Mouse (Mus musculus): ENCODE results near the gene Ppp1r9b.

The Ppp1r9b gene

DNA sequence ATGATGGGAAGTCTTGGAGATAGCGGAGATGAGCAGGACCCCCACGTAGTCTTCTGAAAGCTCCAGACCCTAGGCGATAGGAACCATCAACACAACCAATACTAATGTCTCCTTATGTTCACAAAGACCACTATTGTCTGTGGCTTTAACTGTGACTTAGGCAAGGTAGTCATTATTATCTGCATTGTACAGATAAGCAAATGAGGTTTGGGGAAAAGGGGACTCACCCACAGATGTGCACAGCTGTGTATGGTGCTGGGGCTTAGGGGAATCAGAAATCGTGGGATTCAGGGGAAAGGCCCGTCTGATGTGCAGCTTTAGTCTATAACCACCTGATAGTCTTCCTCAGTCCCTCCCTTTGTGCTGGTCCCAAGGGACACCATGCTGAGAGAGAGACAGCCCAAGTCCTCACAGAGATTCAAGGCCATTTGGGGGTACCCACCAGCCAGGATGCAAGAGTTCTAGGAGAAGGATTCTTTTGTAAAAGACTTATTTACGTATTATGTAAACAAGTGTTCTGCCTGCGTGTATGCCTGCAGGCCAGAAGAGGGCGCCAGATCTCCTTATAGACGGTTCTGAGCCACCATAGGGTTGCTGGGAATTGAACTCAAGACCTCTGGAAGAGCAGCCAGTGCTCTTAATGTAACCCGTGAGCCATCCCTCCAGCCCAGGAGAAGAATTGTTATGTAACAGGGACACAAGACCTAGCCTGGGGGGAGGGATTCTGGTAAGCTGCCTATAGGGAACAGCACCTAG, 31.6 kb downstream of the Ppp1r9b start:
- DNase-seq (ENCODE audit: low spot score in 2 of 2), result no peak

DNA sequence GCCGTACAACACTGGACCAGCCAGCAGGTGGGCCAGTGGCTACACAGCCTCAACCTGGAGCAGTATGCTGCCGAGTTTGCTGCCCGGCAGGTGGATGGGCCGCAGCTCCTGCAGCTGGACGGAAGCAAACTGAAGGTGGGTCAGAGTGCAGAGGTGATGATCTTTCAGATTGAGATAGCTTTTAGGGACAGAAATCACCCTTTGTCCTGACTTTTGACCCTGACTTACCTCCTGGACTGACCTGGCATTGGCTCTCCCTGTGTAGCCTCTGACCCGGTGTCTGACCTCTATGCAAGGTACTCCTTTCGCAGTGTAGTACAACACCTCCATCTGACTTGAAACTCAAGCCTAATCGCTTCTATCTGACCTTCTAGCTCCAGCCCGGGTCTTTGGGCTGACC, 32.6 kb downstream of the Ppp1r9b start:
- DNase-seq (ENCODE audit: low spot score in 2 of 2), result no peak

DNA sequence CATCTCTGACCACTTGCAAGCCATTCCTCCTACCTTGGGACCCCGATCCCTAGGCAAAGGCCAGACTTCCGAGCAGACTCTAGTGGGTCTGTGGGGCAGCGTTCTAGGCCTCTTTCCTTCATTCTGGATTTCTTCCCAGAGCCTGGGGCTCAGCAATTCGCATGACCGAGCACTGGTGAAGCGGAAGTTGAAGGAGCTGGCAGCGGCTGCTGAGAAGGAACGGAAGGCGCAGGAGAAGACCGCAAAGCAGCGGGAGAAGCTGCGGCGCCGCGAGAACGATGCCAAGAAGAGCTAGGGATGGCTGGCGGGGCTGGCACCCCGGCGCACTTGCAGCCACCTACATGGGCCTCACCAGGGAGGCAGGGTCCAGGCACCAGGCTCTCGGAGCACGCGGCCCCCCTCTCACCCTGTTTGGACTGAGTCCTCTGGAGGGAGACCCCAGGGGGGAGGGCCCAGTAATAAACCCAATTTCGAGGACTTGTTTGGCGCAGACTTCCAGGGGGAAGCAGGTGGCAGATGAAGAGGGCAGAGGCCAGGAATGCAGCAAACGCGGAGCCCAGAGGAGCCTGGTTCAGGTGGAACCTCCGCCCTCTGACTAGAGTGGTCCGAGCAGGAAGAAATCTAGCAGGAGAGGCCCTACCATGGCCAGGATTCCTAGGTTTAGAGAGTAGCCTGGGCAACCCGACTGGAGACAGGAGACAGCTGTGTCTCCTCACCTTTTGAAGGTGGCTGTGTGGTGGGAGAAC, 33.8 kb downstream of the Ppp1r9b start:
- no peak for DNase-seq (ENCODE audit: low spot score in 2 of 2)

DNA sequence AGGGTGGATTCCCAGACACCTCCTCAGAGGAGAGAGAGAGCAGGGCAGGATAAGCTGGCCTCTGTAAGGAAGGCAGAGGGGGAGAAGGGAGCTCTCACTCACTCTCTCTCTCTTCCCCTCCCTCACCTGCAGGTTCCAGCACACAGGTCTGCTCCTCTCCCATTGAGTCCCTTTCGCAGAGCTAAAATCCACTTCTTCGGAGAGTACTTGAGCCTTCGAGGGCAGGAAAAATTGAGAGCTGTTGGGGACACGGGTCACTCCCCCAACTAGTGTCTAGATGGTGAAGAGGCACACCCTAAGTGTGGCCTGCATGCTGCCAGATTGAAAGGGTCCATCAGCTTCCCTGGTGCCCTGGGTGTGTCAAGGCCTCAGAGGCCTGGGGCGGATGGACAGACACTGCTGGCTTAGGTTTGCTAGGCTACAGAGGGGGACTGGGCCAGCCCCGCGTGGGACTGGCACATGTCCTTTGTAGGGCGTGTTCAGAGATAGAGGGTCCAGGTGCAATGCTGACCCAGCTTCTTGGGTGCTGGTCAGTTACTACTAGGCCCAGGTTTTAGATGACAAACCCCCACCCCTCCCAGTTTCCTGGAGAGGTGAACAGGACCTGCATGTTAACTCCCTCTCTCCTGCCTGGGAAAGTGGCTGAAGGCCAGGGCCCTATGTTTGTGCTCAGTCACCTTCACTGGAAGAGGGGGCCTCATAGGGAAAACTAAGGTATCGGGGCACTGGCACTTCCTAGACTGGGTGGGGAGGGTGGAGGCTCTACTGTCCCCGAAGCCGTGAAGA, 34.6 kb downstream of the Ppp1r9b start:
- DNase-seq (ENCODE audit: low spot score in 2 of 2), result no peak

DNA sequence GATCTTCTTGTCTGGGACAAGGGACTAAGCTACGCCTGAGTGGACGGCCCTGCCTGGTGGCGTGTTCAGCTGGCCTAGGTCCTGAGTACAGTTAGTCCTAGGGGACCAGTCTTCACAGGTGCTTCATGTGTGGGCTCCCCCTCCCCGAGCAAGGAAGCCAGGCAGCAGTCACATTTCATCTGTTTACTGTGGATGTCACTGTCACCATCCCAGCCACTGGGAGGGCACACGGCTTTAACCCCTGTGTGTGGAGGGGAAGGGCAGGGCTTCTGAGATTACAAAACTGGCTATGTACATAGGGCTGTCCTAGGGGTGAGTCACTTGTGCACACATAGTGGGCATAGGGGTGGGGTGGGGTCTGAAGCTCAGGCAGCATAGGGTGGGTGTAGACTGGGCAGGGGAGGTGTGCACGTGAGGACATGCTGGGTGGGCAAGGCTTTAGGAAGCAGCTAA, 35.3 kb downstream of the Ppp1r9b start:
- no peak for DNase-seq (ENCODE audit: low spot score in 2 of 2)

DNA sequence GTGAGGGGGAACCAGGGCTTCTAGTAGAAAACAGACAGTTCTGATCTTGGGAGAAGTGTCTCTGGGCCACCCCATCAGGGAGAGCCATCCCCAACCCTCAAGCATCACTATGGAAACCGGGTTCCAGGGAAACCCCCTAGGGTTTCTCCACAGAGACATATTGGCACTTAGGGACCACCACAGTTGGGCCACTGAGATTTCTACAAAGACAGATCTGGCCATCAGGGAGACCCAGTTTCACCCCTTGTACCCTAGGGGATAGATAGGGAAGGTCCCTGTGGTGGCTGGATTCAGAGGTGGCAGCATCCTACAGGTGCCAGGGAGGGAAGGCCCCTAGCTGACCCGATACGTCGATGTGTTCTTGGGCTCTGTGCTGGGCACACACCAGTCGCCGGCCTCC, 36.0 kb downstream of the Ppp1r9b start:
- no peak for DNase-seq (ENCODE audit: low spot score in 2 of 2)

DNA sequence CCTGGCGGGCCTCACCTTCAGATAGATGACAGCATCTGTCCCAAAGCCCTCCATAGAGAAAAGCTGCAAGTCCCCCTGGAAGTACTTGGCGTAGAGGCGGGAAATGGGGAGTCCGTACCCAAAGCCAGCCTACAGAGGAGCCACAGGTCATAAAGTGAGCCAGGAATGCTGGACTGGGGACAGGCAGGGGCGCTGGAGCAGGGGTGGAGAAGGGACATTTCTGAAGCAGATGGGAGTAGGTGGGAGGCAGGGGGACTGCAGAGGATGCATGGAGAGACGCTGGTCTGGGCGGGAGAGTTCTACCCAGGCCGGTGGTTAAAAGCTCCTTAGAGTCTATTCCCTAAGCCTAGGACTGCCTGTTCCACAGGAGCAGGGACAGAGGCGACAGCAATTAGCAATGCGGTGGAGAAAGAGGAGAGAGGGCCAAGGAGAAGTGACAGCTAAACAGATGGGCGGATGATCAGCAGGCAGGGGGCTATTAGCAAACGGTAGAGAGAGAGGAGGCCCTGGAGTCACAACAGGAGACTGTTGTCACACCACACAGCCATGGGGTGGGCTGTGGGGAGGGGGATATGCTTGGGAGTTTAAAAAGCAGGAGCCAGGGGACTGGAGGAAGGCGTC, 37.1 kb downstream of the Ppp1r9b start:
- DNase-seq (ENCODE audit: low spot score in 2 of 2), result no peak

DNA sequence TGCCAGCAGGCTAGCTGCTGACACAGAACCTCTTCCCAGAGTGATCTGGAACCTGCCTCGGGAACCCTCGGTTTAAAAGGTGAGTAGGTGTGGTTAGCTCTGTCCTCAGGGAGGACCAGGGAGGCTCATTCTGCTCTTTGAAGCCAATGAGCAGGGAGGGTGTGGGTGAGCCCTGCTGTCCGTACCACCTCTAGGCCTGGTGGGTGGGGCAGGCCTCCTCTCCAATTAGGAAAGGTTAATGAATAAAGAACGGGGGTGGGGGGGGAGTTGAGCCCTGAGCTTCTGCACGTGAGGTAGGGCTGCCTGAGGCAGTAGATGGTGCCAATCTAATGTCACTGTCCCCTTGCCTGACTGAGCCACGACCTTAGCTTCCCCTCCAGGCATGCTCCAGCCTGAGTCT, 42.1 kb downstream of the Ppp1r9b start:
- DNase-seq (ENCODE audit: low spot score in 2 of 2), result no peak

DNA sequence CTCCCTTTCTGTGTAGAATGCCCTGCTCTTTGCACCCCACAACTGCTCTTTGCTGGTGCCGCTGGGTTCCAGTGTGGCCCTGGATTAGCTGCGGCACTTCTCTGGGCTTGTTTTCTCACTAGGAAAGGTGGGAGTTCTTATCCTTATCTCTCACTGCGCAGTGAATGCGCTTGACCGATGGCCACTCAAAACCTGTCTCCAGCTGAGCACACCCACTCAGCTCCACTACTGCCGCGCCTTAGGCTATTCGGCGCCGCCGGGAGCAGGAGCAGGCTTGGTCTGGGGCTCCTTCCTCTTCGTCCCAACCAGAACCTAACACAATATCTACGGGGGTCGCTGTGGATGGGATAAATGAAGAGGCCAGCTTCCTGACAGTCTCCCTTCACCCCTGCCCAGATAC, 42.8 kb downstream of the Ppp1r9b start:
- DNase-seq (ENCODE audit: low spot score in 2 of 2), result no peak

DNA sequence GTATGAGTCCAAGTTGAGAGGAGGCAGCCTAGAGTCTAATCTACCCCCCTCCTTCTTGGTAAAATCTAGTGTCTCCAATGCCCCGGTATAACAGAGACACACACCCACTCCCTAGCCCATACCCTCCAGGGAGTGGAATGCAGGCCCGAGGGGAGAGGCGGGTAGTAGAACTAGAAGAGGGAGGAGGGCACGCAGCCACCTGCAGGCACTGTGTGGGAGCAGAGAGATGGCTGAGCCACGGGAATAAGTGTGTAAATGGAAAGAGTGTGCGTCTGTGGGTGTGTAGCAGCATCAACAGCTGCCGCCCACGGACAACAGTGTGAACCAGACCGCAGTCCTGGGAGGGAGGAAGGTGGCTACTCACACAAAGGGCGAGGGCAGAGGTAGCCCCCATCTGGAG, 44.1 kb downstream of the Ppp1r9b start:
- DNase-seq (ENCODE audit: low spot score in 2 of 2), result no peak

DNA sequence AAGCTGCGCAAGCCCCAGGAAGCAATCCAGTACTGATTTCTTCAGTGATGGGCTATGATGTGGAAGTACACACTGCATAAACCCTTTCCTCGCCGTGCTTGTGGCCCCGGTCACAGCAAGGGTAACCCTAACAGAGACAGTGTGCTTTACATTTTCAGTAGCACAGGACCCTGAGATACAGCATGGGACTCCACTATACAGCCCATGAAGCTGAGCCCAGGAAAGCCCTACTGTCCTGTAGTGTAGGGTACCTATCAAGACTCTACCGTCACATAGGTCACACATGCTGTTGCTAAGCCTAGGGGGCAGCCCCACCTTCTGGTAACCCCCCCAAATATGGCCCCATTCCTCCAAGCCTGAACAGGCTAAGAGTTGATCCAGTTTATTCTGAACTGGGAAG, 45.7 kb downstream of the Ppp1r9b start:
- no peak for DNase-seq (ENCODE audit: low spot score in 2 of 2)

DNA sequence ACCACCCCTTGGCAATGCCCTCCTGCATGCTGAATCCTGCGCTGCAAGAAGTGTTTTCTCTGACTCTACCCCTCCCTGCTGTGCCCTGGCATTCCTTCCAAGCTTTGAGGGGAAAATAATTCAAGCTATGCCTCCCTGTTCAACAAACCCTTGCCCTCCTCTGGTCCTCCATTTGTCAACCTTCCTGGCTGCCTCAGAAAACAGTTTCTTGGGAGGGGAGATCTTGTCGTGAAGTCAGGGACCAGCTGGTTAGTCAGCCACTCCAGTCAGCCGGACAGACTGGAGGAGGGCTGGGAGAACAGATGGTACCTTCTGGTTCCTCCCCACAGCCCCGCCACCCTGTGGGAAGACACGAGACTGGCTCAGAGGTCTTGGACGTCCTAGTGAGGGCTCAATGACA, 46.5 kb downstream of the Ppp1r9b start:
- DNase-seq (ENCODE audit: low spot score in 2 of 2), result no peak

DNA sequence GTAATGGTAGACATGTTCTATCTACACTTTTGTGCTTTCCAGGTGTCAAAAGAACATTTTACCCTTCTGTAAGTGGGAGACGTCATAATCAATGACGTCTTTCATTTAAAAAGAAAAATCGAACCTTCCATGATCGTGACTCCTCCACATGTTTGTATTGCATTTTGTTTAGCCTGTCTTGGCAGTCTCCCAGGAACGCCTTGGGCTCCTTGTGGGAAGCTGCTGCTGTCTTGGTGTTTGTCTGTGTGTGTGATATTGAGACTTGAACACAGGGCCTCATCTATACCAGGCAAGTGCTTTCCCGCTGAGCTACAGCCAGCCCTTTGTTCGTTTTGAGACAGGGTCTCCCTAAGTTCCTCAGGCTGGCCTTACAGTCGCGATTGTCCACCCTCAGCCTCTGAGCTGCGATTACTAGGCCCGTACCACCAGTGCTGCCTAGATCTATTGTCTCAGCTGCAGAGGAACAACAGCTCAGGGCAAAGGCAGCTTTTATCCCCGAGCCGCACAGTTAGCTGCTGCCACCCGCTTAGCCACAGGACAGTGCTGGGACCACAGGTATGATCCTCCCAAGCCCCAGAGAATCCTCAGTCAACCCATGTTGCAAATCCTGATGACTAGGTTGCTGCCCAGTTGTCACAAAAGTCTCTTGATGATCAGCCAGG, 47.5 kb downstream of the Ppp1r9b start:
- DNase-seq (ENCODE audit: low spot score in 2 of 2), result no peak

DNA sequence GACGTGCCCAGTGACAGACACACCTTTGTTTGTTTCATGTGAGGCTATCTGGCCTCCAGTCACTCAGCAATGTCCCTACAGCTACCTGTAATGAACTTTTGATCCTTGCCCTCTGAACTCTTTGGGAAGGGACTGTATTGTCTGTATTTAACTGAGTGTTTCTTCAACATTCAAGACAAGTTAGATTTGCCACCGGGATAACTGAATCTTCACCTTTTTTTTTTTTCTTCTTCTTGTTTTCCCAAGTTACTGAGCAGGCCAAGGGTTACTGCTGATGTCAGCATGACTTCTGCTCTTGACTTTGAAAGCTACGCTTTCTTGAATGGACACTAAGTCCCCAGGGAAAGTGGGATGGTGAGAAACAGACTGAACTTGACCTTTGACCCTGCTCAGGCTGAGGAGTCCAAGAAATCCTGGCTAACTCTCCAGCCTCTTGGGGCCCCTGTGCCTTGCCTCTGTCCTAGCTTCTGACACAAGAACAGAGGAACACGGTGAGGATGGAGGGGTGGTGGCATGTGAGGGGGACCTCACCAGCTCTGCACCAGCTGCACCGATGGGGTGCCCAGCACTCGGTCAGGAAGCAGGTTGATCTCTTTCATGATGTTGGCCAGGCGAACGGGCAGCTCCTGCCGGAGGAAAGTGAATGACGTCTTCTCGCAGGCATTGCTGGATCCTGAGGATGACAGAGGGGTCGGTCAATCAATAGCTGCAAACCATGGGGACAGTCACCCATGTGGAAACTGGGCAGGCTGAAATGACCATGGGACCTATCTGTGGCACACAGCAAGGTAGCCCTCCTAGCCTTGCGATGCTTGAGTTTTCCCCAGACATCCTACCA, 48.2 kb downstream of the Ppp1r9b start:
- no peak for DNase-seq (ENCODE audit: low spot score in 2 of 2)

DNA sequence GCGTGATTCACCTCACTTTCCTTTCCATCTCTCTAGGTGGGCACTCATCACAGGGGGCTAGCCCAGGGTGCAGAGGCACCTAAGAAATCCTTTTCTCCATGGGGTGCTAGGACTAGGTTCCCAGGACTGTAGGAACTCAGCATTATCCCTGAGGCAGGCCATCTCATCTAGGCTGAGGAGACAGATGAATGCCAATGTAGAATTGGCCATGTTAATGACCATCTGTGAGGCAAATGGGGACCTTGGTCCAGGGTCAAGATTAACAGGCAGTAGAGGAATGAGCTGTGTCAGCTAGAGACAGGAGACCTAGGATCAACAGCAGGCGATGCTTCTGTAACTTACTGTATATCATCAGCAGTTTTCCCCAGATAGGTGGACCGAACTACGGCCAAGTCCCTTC, 48.9 kb downstream of the Ppp1r9b start:
- no peak for DNase-seq (ENCODE audit: low spot score in 2 of 2)

DNA sequence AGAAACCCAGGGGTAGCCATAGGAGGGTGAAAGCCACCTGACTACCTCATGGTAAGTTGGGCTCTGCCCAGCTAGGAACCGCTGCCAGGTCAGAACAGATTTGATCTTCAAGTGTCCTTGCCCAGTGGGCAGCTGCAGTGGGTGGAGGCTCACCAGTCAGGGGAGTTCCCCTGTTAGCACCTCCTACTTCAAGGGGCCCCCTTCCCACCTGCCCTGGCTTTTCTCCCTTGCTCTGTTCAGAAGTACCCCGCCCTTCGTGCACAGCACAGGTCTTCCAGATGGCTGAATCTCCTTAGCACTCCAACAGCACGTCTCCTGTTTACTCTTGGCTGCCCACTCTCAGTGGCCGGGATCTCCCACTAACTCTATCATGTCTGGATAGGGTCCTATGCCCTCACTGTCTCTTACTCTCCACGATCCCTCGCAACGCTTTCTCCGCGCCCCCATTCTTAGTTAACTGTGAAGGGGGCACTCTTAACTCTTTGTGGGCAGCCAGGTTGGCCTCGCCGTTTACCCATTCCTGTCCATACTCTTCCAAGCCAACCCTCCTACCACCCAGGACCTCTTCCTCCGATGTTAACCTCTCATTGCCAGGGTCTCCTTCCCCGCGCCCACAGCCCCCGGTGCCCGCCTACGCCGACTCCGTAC, 49.8 kb downstream of the Ppp1r9b start:
- DNase-seq (ENCODE audit: low spot score in 2 of 2), result peak in 1 of 2 experiments; percentile 40

DNA sequence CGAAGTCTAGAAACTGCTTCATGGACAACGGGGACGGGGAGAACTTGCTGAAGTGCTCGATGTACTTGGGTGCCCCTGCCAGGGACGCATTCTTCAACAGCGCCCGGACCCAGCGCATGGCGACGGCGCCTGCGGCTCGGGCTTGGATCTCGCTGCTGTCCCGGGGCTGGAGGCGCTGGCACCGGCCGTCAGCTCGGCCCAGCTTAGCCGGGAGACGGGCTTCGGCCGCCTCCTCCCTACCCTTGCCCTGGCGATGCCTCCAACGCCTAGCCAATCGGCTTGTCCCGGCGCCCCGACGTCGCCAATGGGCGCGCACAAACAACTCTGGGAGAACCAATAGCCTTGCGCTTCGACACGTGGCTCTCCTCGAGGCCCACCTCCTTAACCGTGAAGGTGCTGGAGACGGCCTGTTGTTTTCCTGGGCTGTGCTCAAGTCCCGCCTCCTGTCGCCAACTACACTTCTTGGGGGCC, 50.3 kb downstream of the Ppp1r9b start, which contains the start of gene Pdk2:
TSS of gene Pdk2 (minus strand) at position 216 of the 471 bp plus-strand sequence.
- DNase-seq (ENCODE audit: low spot score in 2 of 2), result peak; percentile 93 to 95

DNA sequence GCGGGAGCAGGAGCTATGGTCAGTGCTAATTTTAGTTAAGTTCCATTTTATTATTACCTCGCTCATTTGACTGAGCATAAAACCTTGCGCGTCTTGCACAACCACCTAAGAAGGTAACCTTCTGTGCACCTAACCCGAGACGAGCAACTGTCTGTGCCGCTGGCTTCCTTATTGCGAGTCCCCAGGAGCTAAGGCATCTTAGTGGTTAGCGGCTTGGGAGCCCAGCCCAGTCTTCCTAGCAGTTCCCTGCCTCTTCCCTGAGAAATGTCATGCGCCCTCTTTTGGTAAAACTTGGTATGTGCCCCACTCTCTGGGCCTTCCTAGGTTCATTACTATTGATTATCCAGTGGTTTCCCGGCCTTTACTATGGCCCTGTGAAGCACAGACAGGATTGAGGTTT, 51.3 kb downstream of the Ppp1r9b start:
- DNase-seq (ENCODE audit: low spot score in 2 of 2), result peak; percentile 80 to 89

DNA sequence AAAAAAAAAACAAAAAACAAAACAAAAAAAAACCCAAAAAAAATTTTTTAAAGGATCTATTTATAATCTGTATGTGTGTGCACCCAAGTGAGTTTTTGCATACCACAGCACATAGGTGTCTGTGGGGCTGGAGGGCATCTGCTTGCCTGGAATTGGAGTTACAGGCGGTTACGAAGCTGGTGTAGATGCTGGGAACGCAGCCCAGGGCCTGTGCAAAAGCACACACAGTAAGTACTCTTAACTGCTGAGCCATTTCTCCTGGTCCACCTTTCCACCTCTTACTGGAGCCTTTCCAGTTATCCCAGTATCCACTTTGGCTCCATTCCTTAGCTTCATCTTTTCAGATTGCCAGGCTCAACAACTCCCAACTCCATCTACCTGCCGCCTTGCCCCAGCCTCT, 52.2 kb downstream of the Ppp1r9b start:
- no peak for DNase-seq (ENCODE audit: low spot score in 2 of 2)

DNA sequence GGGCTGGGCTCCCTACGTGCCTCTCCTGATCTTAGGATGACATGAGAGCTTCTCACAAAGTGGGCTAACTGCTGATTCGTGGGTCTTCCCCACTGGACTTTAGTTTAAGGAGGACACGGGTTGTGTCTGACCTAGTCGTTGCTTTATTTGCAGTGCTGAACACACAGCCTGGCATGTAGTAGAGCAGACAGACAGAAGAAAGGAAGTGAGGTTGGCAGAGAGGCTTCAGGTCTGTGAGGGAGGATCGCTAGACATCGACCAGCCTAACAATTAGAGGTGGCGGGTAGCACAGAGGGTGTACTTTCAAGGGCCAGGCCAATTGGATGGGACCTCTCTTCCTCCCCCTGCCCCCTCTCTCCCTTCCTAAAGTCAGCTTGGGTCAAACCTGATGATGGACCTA, 52.8 kb downstream of the Ppp1r9b start:
- DNase-seq (ENCODE audit: low spot score in 2 of 2), result no peak
